Mouse (Mus musculus) testis, adult 2 months (tissue): ENCODE results near the gene Kif9. TPM values are rescaled to one million over a fixed set of nuclear protein-coding genes. Genes with fewer than 3 reads are reported as not detected.

Source experiments
- H3K27ac ChIP-seq: fragments of 200-500 bp; 2 replicates; pipeline ENCODE4 v1.5.1; 2012; ENCODE audit warnings: low read depth, low read length; ENCODE audit not compliant: control insufficient read depth, insufficient read depth
- H3K27me3 ChIP-seq: fragments of 200-500 bp; 2 replicates; pipeline ENCODE4 v1.6.1; 2012; ENCODE audit warnings: mild to moderate bottlenecking, low read length, moderate library complexity; ENCODE audit not compliant: control insufficient read depth, insufficient read depth
- H3K36me3 ChIP-seq: fragments of 200-500 bp; 2 replicates; pipeline ENCODE4 v1.6.1; 2012; ENCODE audit warnings: mild to moderate bottlenecking, low read length; ENCODE audit not compliant: control insufficient read depth, insufficient read depth
- H3K4me1 ChIP-seq: fragments of 200-500 bp; 2 replicates; pipeline ENCODE4 v1.6.1; 2012; ENCODE audit warnings: low read length; ENCODE audit not compliant: control insufficient read depth, insufficient read depth
- H3K4me3 ChIP-seq: fragments of 200-500 bp; 2 replicates; pipeline ENCODE4 v1.5.1; 2012; ENCODE audit warnings: low read depth, mild to moderate bottlenecking, low read length, moderate library complexity, mixed read lengths; ENCODE audit not compliant: control insufficient read depth
- CTCF ChIP-seq: fragments of 200-500 bp; IDR thresholded peaks from 2 replicates; pipeline ENCODE4 v1.5.1; 2012; ENCODE audit warnings: low read depth, mild to moderate bottlenecking, inconsistent platforms, low read length, moderate library complexity; ENCODE audit not compliant: control insufficient read depth, insufficient read depth, insufficient replicate concordance
- POLR2A ChIP-seq: fragments of 200-500 bp; IDR thresholded peaks from 2 replicates; pipeline ENCODE4 v1.6.1; 2012; ENCODE audit warnings: low read depth, mild to moderate bottlenecking, inconsistent platforms, low read length, moderate library complexity; ENCODE audit not compliant: control insufficient read depth
- polyA plus RNA-seq: library from polyadenylated mRNA; depleted of rRNA; stranded (reverse); fragments of >200 nt; gene quantifications from 2 replicates; pipeline ENCODE4 v1.2.3, GENCODE M21; 2012; rRNA removed

The Kif9 gene
- polyA plus RNA-seq, result 122 and 131 TPM in 2 replicates

DNA sequence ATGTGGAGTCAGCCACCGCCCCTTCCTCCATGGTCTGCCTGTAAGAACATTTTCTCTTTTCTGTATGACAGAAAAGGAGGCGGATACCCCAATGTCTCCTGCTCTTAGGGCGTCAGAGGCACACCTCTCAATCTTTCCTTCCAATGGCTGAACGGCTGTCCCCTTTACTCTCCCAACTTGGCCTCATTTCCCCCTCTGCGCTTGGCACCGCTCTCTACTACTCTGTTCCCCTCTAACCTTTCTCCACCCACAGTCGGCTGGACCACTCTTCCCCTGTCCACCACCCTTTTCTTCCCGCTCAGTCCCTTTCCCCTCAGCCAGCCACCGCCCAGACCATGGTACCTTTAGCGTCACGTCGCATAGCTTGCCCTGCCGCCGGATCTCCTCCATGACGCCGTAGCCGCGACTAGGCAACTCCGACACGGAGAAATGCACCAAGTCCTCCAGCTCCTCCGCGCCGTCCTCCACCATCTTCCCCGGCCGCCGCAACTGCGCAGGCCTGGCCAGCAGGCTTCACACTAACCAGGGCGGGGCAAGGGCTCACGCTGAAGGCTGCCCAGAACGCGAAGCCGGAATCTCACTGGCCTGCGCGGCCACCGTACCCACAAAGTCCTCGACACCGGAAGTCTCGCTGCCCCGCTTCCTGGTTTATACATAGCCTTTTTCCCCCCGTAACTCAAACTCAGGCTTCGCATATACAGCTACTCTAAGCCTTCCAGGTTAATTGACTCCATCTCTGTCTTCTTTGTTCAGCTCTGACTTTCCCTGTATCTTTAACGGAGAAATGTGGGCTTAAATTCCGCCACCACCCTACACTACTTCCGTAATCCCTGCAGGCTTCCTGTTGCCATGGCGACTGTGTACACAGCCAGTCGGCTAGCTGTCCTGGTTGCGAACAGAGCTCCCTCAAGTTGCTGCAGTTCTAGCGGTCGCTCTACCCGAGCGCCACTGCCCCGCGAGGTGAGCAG is at the start of gene Kif9, which contains the start of gene Klhl18:
Kif9 (plus strand) TSS at position 835 of the 968 bp plus-strand sequence.
Klhl18 (minus strand) TSS at position 571 of the 968 bp plus-strand sequence.
- Histone ChIP-seq H3K36me3 (no peaks in the 10 kb centered on the region), H3K4me1 (peaks cover 8% of the 10 kb centered on the region), H3K27ac (peak within 1 kb of the TSS; percentile 92), H3K27me3 (no peaks in the 10 kb centered on the region), H3K4me3 (peak within 1 kb of the TSS; percentile 99)
- TF ChIP-seq CTCF (no peak), POLR2A (peak; percentile 73)

DNA sequence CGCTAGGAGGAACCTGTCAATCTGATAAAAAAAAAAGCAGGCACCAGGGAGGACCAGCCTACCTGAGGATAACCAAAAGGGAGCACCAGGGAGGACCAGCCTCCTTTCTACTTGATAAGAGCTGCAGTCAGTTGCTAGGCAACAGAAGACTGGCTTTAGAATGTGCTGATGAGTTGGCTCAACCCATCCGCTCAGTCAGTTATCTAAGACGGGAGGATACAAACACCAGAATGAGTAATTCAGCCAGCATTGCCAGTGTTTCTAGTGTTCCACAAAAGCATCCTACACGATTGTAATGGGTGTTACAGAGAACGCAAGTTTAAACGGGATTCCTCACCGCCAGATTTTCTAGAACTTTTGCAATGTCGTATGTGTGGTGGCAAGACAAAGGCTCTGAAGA is 45.5 kb upstream of the Kif9 start:
- Histone ChIP-seq H3K27ac (no peak overlapping the region), H3K4me3 (no peak overlapping the region), H3K4me1 (peaks cover 2% of the 10 kb centered on the region), H3K36me3 (peaks cover 5% of the 10 kb centered on the region; the same call in 1 of the 2 replicates), H3K27me3 (no peaks in the 10 kb centered on the region)
- no peak for TF ChIP-seq CTCF
- no peak for TF ChIP-seq POLR2A

DNA sequence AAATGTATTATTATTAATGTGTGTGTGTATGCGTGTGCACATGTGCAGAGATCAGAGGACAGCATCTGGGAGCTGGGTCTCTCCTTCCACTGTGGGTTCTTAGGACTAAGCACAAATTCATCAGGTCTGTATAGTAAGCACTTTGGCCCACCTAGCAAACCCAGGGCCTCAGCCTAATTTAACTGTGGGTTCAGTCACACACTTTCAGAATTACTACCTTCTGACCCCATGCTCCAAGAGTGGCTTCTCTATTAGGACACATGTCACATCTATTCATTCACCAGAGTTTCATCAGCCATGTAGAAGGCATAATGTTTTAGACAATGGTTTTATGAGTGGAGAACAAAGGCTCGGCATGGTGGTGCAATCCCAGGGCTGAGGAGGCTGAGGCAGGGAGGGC is 43.7 kb upstream of the Kif9 start:
- no peak for TF ChIP-seq CTCF
- no peak for TF ChIP-seq POLR2A
- Histone ChIP-seq H3K36me3 (peaks cover 5% of the 10 kb centered on the region; the same call in 1 of the 2 replicates), H3K4me3 (no peak overlapping the region), H3K27ac (no peak overlapping the region), H3K27me3 (no peaks in the 10 kb centered on the region), H3K4me1 (peaks cover 2% of the 10 kb centered on the region)

DNA sequence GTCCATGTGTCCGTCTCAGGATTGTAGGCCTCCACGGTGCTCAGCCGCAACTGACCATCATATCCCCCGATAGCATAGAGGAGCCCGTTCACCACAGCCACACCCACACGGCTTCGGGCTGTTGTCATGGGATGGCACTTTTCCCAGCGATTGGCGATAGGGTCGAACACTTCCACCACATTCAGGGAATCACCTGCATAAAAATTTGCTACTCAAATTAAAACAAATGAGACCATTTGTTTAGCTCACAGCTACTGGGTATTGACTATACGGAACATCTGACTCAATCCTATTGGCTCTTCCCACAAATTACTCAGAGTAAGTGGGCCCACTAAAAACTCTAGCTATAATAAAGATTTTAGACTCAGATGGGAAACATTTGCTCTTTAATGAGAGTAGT is 40.7 kb upstream of the Kif9 start:
- Histone ChIP-seq H3K4me1 (peaks cover 2% of the 10 kb centered on the region), H3K36me3 (no peaks in the 10 kb centered on the region; the same call in 1 of the 2 replicates), H3K4me3 (no peak overlapping the region), H3K27ac (no peak overlapping the region), H3K27me3 (no peaks in the 10 kb centered on the region)
- TF ChIP-seq POLR2A (no peak), CTCF (no peak)

DNA sequence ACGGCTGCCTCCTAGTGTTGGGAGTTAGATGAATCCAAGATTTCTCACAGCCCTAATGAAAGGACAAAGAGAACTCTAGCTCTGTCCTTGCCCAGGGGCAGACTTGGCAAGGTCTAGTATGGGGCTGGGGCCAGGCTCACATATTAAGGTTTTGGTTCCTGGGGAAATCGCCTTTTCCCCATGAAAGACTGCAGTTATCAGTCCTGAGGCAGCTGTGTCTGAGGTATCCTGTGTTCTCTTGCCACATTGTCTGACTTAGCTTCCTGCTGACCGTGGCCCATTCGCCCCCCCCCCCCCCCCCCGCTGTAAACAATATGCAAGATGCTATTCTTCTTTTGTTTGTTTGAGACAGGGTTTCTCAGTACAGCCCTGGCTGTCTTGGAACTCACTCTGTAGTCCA is 36.7 kb upstream of the Kif9 start:
- Histone ChIP-seq H3K36me3 (no peaks in the 10 kb centered on the region; the same call in 1 of the 2 replicates), H3K27me3 (no peaks in the 10 kb centered on the region)
- TF ChIP-seq CTCF, result no peak
- no peak for TF ChIP-seq POLR2A

DNA sequence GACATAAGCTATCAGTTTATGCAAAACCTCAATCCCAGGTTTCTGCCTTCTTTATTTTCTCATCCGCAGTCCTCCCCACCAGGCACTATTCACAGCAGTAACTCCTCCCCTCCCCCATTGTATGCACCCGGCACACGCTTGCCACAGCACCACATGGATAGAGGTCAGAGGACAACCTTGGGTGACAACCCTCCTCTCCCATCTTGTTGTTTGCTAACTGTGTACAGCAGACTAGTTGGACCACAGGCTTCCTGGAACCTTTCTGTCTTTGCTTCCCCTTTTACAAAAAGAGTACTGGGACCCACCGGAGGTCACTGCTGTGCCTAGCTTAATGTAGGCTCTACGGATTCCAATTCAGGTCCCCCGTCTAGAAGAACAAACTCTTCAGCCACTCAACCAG is 36.2 kb upstream of the Kif9 start:
- Histone ChIP-seq H3K36me3 (no peaks in the 10 kb centered on the region; the same call in 1 of the 2 replicates), H3K4me3 (no peak overlapping the region), H3K4me1 (no peaks in the 10 kb centered on the region), H3K27me3 (no peaks in the 10 kb centered on the region), H3K27ac (no peak overlapping the region)
- TF ChIP-seq POLR2A (no peak), CTCF (no peak)

More for the DNA sequence above, 36.7 kb upstream of the Kif9 start:
- Histone ChIP-seq H3K4me3 (no peak overlapping the region), H3K4me1 (no peaks in the 10 kb centered on the region), H3K27ac (no peak overlapping the region)

DNA sequence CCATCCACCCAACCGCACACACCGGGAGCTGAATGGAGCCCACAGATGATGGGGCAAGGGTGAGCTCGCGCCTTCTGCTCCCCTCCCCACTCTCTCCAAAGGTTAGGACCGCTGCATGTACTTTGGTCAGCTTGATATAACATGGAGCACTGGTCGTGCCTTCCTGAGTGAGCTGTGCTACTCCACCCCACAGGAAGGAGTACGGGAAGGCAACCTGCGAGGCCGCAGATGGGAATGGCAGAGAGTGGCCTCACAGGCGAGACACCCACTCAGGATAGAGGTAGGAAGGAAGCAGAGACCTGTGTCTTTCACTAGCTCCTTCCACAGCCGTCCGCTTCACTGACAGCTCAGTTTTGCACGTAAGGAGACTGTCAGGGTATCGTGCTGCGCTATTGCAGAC is 28.4 kb upstream of the Kif9 start:
- no peaks in the 10 kb centered on the region for H3K27me3 ChIP-seq
- no peaks in the 10 kb centered on the region; the same call in 1 of the 2 replicates for H3K36me3 ChIP-seq
- H3K4me1 ChIP-seq, result no peaks in the 10 kb centered on the region
- TF ChIP-seq POLR2A, result no peak
- no peak for TF ChIP-seq CTCF
- H3K27ac ChIP-seq, result no peak overlapping the region
- no peak overlapping the region for H3K4me3 ChIP-seq
